In genomic region chr11:106919612-106920550, GRCm38 (mm10) we compare ENCODE assay signal across 8 mouse cellular contexts. TPM values are rescaled to one million over a fixed set of nuclear protein-coding genes. Genes with fewer than 3 reads are reported as not detected.
DNase-seq lines count a peak whose midpoint lies in the region; ATAC-seq and TF ChIP-seq lines count a peak whose summit lies in the region.

No protein-coding gene starts in this region.

- H3K9me3 ChIP-seq in E14TG2a.4 (ENCODE audit: low read length) = no peaks in the 10 kb centered on the region
- H3K9me3 ChIP-seq in forebrain, embryonic 14.5 days (replicated peaks; ENCODE audit: control insufficient read depth, low read length) = no peaks in the 10 kb centered on the region

- WGBS in forebrain, embryonic 14.5 days = 1% methylated on average over 52 of the region's 87 CpGs

- H3K27me3 ChIP-seq in E14TG2a.4 (ENCODE audit: insufficient read depth, low read length) = 0 out of 2 replicates have a peak, but pooled peaks cover 5% of the 10 kb centered on the region
- no peaks in the 10 kb centered on the region for H3K27me3 ChIP-seq in forebrain, embryonic 14.5 days (replicated peaks; ENCODE audit: control insufficient read depth, insufficient read depth, low read length)

- no peak for TF ChIP-seq CTCF in E14TG2a.4 (conservative IDR thresholded peaks at IDR 0.05; ENCODE audit: low read length)
- TF ChIP-seq CTCF in layer of hippocampus, adult 2 months (conservative IDR thresholded peaks at IDR 0.05) = no peak

- ATAC-seq in forebrain, embryonic 14.5 days = peak; percentile 89

- intact Hi-C loops in heart, postnatal 25 days (cut with DNase I) = loop anchor here (2.0 kb wide), 1 partner anchor 59 kb away; no protein-coding TSS in a partner anchor

- H3K4me2 ChIP-seq in forebrain, embryonic 14.5 days (ENCODE audit: low read length) = peak overlapping the region; percentile 94

- peaks cover 17% of the 10 kb centered on the region for H3K4me1 ChIP-seq in E14TG2a.4 (replicated peaks; ENCODE audit: low read depth, low read length)
- H3K4me1 ChIP-seq in brown adipose tissue, adult 24 weeks (ENCODE audit: control insufficient read depth, insufficient read depth, insufficient read length, low read length) = peaks cover 2% of the 10 kb centered on the region; the same call in 1 of the 2 replicates
- peaks cover 19% of the 10 kb centered on the region for H3K4me1 ChIP-seq in forebrain, embryonic 14.5 days (ENCODE audit: control insufficient read depth, insufficient read depth, low read length)

- no peaks in the 10 kb centered on the region for H3K36me3 ChIP-seq in E14TG2a.4 (ENCODE audit: insufficient read depth, low read length)
- no peaks in the 10 kb centered on the region for H3K36me3 ChIP-seq in forebrain, embryonic 14.5 days (ENCODE audit: control insufficient read depth, insufficient read depth, low read length)

- H3K4me3 ChIP-seq in E14TG2a.4 (replicated peaks; ENCODE audit: low read length) = peak overlapping the region; percentile 89
- H3K4me3 ChIP-seq in brown adipose tissue, adult 24 weeks (ENCODE audit: insufficient read depth, low read depth, low read length) = peak overlapping the region; percentile 89
- peak overlapping the region; percentile 86 for H3K4me3 ChIP-seq in forebrain, embryonic 14.5 days (ENCODE audit: low read depth, low read length)
- peak overlapping the region; percentile 81 for H3K4me3 ChIP-seq in layer of hippocampus, adult 2 months

- peak overlapping the region; percentile 94 for H3K9ac ChIP-seq in forebrain, embryonic 14.5 days (ENCODE audit: low read length)

- DNase-seq in forebrain, embryonic 14.5 days (ENCODE audit: low spot score) = peak; percentile 32
- peak; percentile 16 for DNase-seq in heart, postnatal 25 days (ENCODE audit: low spot score)
- peak in 1 of 2 experiments; percentile 26 for DNase-seq in layer of hippocampus, adult 2 months (ENCODE audit: low spot score in 2 of 2)
- peak; percentile 60 for DNase-seq in lung, postnatal 10 days
- peak; percentile 34 for DNase-seq in ovary, postnatal 14 days (ENCODE audit: low spot score)
- peak; percentile 47 for DNase-seq in thymus, postnatal 25 days

- peak overlapping the region; percentile 88 for H3K27ac ChIP-seq in brown adipose tissue, adult 24 weeks (replicated peaks; ENCODE audit: low read depth, low read length)
- peak overlapping the region; percentile 95 for H3K27ac ChIP-seq in forebrain, embryonic 14.5 days (ENCODE audit: low read depth, low read length)
- H3K27ac ChIP-seq in layer of hippocampus, adult 2 months = peak overlapping the region; percentile 98

RNA-seq across cellular contexts. Expression of gene Smurf2, which starts 0.6 kb away (rescaled TPM):
- 13.1 and 18.4 TPM in 2 replicates for polyA plus RNA-seq in brown adipose tissue, adult 24 weeks (2012; ENCODE audit: insufficient read depth, insufficient read length, missing spikeins)
- 20.0 and 20.5 TPM in 2 replicates for polyA plus RNA-seq in forebrain, embryonic 14.5 days (2014; fragmentation: Nextera tagmentation; extraction: Ambion mirVana)
- 10 to 100 TPM; 35.4 to 41.0 TPM for total RNA-seq in heart, postnatal 25 days (2021)
- 10 to 100 TPM; 29.6 to 31.1 TPM for total RNA-seq in layer of hippocampus, adult 2 months (2021)
